Mouse (Mus musculus) kidney, embryonic 14.5 days (tissue): ENCODE results near the gene Dzip1. TPM values are rescaled to one million over a fixed set of nuclear protein-coding genes. Genes with fewer than 3 reads are reported as not detected.
A peak's percentile ranks its signal among the peaks of the same experiment; 100 is the strongest.

Experiments used
- ATAC-seq: fragments of 200-750 bp; cut with Nextera tagmentation; 2 replicates; pipeline ENCODE4 v1.8.0; 2017; ENCODE audit warnings: moderate number of reproducible peaks, mild to moderate bottlenecking, moderate TSS enrichment, moderate library complexity; ENCODE audit not compliant: low FRiP score, low TSS enrichment
- H3K27ac ChIP-seq: fragments of 300-500 bp; sonication (generic); 2 replicates; pipeline ENCODE4 v1.5.1; 2014; ENCODE audit warnings: low read depth, mild to moderate bottlenecking, low read length, moderate library complexity, mixed read lengths
- H3K27me3 ChIP-seq: fragments of 300-500 bp; sonication (generic); 2 replicates; pipeline ENCODE4 v1.6.1; 2014; ENCODE audit warnings: mild to moderate bottlenecking, low read length; ENCODE audit not compliant: control insufficient read depth, insufficient read depth
- H3K36me3 ChIP-seq: fragments of 300-500 bp; sonication (generic); 2 replicates; pipeline ENCODE4 v1.6.1; 2014; ENCODE audit warnings: low read length, mixed read lengths; ENCODE audit not compliant: control insufficient read depth, insufficient read depth
- H3K4me1 ChIP-seq: fragments of 300-500 bp; sonication (generic); 2 replicates; pipeline ENCODE4 v1.6.1; 2014; ENCODE audit warnings: low read length, mixed read lengths; ENCODE audit not compliant: control insufficient read depth, insufficient read depth
- H3K4me2 ChIP-seq: fragments of 300-500 bp; sonication (generic); replicated peaks from 2 replicates; pipeline ENCODE4 v1.6.1; 2014; ENCODE audit warnings: low read depth, mild to moderate bottlenecking, low read length
- H3K4me3 ChIP-seq: fragments of 300-500 bp; sonication (generic); 2 replicates; pipeline ENCODE4 v1.5.1; 2014; ENCODE audit warnings: mild to moderate bottlenecking, low read length
- H3K9ac ChIP-seq: fragments of 300-500 bp; sonication (generic); 2 replicates; pipeline ENCODE4 v1.6.1; 2014; ENCODE audit warnings: low read depth, mild to moderate bottlenecking, low read length, moderate library complexity
- H3K9me3 ChIP-seq: fragments of 300-500 bp; sonication (generic); 2 replicates; pipeline ENCODE4 v1.6.1; 2016; ENCODE audit warnings: low read length; ENCODE audit not compliant: control insufficient read depth
- WGBS: fragments of 180-500 bp; shearing (Covaris S2); extraction: QIAGEN DNeasy Blood & Tissue Kit; methylation state at CpG from one replicate; pipeline ENCODE4 v1.1.7; 2014; 5-methylcytosine and 5-hydroxymethylcytosine counted together
- polyA plus RNA-seq: library from polyadenylated mRNA; unstranded; fragments of >200 nt; fragmentation: Nextera tagmentation; extraction: Ambion mirVana; gene quantifications from 2 replicates; pipeline ENCODE4 v1.2.1, GENCODE M21; 2014

The Dzip1 gene
- polyA plus RNA-seq, 1 experiment from 2014 or later = 26.7 TPM

- 95% methylated on average over 6 of the region's 6 CpGs for WGBS
- H3K9ac ChIP-seq = no peak overlapping the region
- H3K27me3 ChIP-seq = no peaks in the 10 kb centered on the region
- ATAC-seq = no peak
- H3K4me3 ChIP-seq = no peak overlapping the region
- peaks cover 6% of the 10 kb centered on the region; the same call in 1 of the 2 replicates for H3K4me1 ChIP-seq
- no peak overlapping the region for H3K27ac ChIP-seq
- H3K9me3 ChIP-seq = no peaks in the 10 kb centered on the region
- H3K4me2 ChIP-seq = no peak overlapping the region
- H3K36me3 ChIP-seq = peaks cover 28% of the 10 kb centered on the region
These were observed 13.7 kb downstream of the Dzip1 start for GRCm38 (mm10) chr14:118911521-118911920.

GRCm38 (mm10) chr14:118910332-118911222 lies 14.7 kb downstream of the Dzip1 start:
- Histone ChIP-seq H3K4me1 (peaks cover 6% of the 10 kb centered on the region; the same call in 1 of the 2 replicates), H3K4me3 (0 out of 2 replicates have a peak overlapping the region, but pooled peaks have one; percentile 0), H3K9ac (no peak overlapping the region), H3K36me3 (peaks cover 32% of the 10 kb centered on the region), H3K27ac (peak overlapping the region; percentile 17; the same call in 1 of the 2 replicates), H3K9me3 (no peaks in the 10 kb centered on the region), H3K27me3 (no peaks in the 10 kb centered on the region), H3K4me2 (peak overlapping the region; percentile 18; the same call in 1 of the 2 replicates)
- peak; percentile 53 for ATAC-seq
- 39% methylated on average over 29 of the region's 29 CpGs for WGBS

GRCm38 (mm10) chr14:118909872-118910271 lies 15.4 kb downstream of the Dzip1 start:
- peaks cover 35% of the 10 kb centered on the region for H3K36me3 ChIP-seq
- no peaks in the 10 kb centered on the region for H3K27me3 ChIP-seq
- H3K4me3 ChIP-seq = no peak overlapping the region
- no peak overlapping the region for H3K4me2 ChIP-seq
- WGBS = 27% methylated on average over 8 of the region's 8 CpGs
- ATAC-seq = peak; percentile 57
- H3K27ac ChIP-seq = 0 out of 2 replicates have a peak overlapping the region, but pooled peaks have one; percentile 17
- H3K9ac ChIP-seq = no peak overlapping the region
- no peaks in the 10 kb centered on the region for H3K9me3 ChIP-seq
- H3K4me1 ChIP-seq = peaks cover 6% of the 10 kb centered on the region; the same call in 1 of the 2 replicates

- Histone ChIP-seq H3K27ac (no peak overlapping the region), H3K36me3 (peaks cover 48% of the 10 kb centered on the region), H3K9ac (no peak overlapping the region), H3K27me3 (no peaks in the 10 kb centered on the region), H3K9me3 (no peaks in the 10 kb centered on the region), H3K4me2 (no peak overlapping the region), H3K4me3 (no peak overlapping the region), H3K4me1 (peaks cover 6% of the 10 kb centered on the region; the same call in 1 of the 2 replicates)
- no peak for ATAC-seq
- 67% methylated on average over 8 of the region's 8 CpGs for whole genome bisulfite sequencing
These were observed 17.7 kb downstream of the Dzip1 start for GRCm38 (mm10) chr14:118907592-118907991.

- H3K4me3 ChIP-seq = no peak overlapping the region
- no peak overlapping the region for H3K4me2 ChIP-seq
- H3K36me3 ChIP-seq = peaks cover 67% of the 10 kb centered on the region
- peaks cover 2% of the 10 kb centered on the region; the same call in 1 of the 2 replicates for H3K9me3 ChIP-seq
- H3K27ac ChIP-seq = no peak overlapping the region
- H3K4me1 ChIP-seq = peaks cover 6% of the 10 kb centered on the region; the same call in 1 of the 2 replicates
- 45% methylated on average over 6 of the region's 6 CpGs for WGBS
- no peak for ATAC-seq
- H3K9ac ChIP-seq = no peak overlapping the region
- H3K27me3 ChIP-seq = no peaks in the 10 kb centered on the region
These were observed 21.2 kb downstream of the Dzip1 start for GRCm38 (mm10) chr14:118903867-118904562.

DNA sequence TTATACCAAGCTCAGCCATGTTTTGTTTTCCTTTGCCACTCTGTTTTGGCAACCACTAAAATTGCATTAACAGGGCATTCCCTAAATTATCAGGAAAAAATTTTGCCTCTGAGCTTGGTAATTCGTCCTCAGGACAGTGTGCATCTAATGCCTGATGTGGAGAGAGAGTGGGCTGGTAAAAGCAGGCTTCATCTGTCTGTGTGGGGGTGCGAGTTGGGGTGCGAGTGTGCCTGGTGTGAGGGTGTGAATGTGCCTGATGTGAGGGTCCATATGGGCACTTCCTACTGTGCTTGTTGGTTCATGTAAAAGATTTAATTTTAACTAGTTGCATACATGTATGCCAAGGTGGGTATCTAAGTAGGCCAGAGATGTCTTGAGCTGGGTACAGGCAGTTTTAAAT lies 21.9 kb downstream of the Dzip1 start:
- H3K36me3 ChIP-seq = peaks cover 65% of the 10 kb centered on the region
- H3K9ac ChIP-seq = no peak overlapping the region
- 87% methylated on average over 3 of the region's 3 CpGs for WGBS
- H3K4me1 ChIP-seq = peaks cover 6% of the 10 kb centered on the region; the same call in 1 of the 2 replicates
- H3K4me2 ChIP-seq = no peak overlapping the region
- peaks cover 2% of the 10 kb centered on the region; the same call in 1 of the 2 replicates for H3K9me3 ChIP-seq
- no peak overlapping the region for H3K27ac ChIP-seq
- ATAC-seq = no peak
- no peak overlapping the region for H3K4me3 ChIP-seq
- H3K27me3 ChIP-seq = no peaks in the 10 kb centered on the region

- H3K27me3 ChIP-seq = no peaks in the 10 kb centered on the region
- H3K4me2 ChIP-seq = no peak overlapping the region
- 97% methylated on average over 1 of the region's 1 CpGs for WGBS
- no peak for ATAC-seq
- H3K36me3 ChIP-seq = peaks cover 55% of the 10 kb centered on the region
- no peak overlapping the region for H3K27ac ChIP-seq
- H3K4me1 ChIP-seq = no peaks in the 10 kb centered on the region
- H3K9ac ChIP-seq = no peak overlapping the region
- H3K4me3 ChIP-seq = no peak overlapping the region
- peaks cover 2% of the 10 kb centered on the region; the same call in 1 of the 2 replicates for H3K9me3 ChIP-seq
These were observed 24.3 kb downstream of the Dzip1 start for GRCm38 (mm10) chr14:118900911-118901310.

DNA sequence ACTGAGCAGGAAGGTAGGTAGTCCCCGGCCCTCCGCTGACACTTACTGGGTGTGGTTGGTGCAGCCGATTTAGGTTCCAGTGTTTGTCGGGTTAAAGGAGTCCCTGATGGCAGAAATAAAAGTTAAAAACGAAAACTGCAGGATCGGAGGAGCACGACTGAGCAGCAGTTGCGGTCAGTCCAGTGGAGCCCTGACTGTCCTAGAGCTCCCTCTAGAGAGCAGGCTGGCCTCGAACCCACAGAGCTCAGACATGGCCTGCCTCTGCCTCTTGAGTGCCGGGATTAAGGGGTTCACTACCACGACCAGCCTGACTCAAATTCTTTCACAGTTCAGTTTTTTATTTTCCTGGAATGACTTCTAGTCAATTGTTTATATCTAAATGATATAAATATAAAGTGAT lies 25.3 kb downstream of the Dzip1 start:
- no peak overlapping the region for H3K4me3 ChIP-seq
- peaks cover 60% of the 10 kb centered on the region for H3K36me3 ChIP-seq
- peaks cover 2% of the 10 kb centered on the region; the same call in 1 of the 2 replicates for H3K9me3 ChIP-seq
- no peak overlapping the region for H3K27ac ChIP-seq
- no peak overlapping the region for H3K4me2 ChIP-seq
- H3K4me1 ChIP-seq = no peaks in the 10 kb centered on the region
- H3K27me3 ChIP-seq = no peaks in the 10 kb centered on the region
- WGBS = 83% methylated on average over 11 of the region's 11 CpGs
- no peak overlapping the region for H3K9ac ChIP-seq
- ATAC-seq = no peak
